Mouse (Mus musculus) embryo, embryonic 9.5 days (tissue): ENCODE results near the gene Cabp2.
"Not testable (repeated sequence)": the region's sequence is repeated elsewhere in the genome, so short reads cannot be mapped to it uniquely, and the experiment has no call there.

ENCODE experiments used
- DNase-seq: peaks from one replicate; pipeline ENCODE4 v3.0.0-alpha.2; 2017; ENCODE audit errors: extremely low spot score

Cabp2 gene

GRCm38 (mm10) chr19:4081394-4081793, at the start of gene Cabp2:
Gene Cabp2, plus strand, starts transcription at chr19:4081578.
- no peak for DNase-seq

DNA sequence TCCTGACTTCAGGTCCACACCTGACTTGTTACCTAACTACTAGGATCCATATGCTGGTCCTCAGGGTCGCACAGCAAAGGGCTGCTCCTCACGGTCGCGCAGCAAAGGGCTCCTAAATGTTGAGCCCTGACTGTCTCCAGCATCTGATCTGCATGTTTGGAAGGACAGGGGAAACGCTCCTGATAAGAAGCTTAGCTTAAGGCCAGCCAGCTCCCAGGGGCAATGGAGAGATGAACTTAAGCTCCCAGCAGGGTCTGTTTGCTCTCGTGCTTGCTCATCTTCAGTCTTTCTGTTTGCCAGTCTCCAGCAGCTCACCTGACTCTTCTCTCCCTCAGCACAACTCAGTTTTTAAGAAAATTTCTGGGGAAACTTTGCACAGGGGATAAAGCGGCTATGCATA, 48.7 kb upstream of the Cabp2 start:
- DNase-seq = no peak

DNA sequence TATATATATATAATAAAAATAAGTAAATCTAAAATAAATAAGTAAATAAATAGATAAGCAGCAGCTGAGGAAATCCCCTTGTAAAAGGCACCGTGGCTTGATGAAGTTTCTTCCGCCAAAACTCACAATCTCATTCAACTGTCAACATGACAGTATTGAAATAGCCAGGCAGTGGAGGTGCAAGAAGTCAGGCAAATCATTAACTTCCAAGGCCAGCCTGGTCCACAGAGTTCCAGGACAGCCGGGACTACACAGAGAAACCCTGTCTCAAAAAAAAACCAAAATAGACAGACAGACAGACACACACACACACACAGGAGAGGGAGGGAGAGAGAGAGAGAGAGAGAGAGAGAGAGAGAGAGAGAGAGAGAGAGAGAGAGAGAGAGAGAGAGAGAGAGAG, 48.1 kb upstream of the Cabp2 start:
- no peak for DNase-seq

GRCm38 (mm10) chr19:4033742-4034141, 47.6 kb upstream of the Cabp2 start:
- DNase-seq = no peak

DNA sequence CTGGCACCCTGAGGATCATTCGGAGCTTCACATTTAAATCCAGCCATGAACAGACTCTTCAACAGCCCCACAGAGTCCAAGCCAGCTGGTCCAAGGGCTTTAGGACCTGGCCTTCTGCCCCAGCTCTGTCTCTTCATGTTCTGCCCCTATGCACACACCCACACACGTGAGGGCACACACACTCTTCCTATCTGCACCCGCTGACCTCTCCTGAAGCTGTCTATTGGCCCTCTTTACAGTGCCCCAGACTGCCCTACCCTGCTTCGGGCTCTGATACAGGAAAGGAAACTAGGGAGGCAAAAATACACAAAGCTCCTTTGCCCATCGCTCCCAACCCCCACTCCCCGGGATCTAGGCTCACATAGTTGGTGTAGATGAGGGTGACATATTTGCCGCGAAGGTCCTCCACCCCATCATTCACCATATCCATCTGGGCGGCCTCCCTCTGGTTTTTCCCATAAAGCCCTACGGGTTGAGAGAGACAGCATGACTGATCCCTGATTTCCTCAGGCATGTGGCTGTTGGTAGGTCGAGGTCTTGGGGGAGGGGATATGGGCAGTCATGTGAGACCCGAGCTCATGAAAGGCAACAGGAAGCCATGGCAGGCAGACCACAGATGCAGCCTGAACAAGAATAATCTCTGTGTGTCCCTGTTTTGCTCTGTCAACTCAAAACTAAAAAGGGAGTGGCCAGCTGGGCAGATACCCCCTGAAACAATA, 44.9 kb upstream of the Cabp2 start:
- DNase-seq = no peak

GRCm38 (mm10) chr19:4037154-4037787, 44.1 kb upstream of the Cabp2 start:
- DNase-seq = not testable (repeated sequence)

DNA sequence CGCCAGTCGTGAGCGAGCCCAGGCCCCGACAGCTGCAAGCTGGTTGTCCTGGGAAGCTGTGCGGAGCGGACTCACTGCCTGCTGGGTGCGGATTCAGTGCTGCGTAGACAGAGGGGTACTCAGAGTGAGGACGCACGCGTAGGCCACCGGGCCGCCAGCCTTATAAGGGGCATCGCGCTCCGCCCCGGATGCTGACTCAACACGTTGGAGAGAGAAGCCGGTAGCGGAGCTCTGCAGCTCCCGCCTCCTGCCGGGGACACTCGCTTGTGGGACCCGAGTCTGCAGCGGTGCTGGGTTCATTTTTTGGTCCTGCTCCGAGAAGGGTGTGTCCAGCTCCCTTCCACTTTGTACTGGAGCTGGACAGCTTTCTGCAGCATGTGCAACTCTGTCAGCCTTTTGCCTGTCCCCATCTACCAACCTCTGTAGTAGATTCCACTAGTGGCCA, 43.6 kb upstream of the Cabp2 start, which contains the start of gene Gstp1:
Gstp1 (minus strand) TSS at position 198 of the 445 bp plus-strand sequence.
- peak; percentile 84 for DNase-seq

GRCm38 (mm10) chr19:4040941-4041340, 40.4 kb upstream of the Cabp2 start:
- not testable (repeated sequence) for DNase-seq

GRCm38 (mm10) chr19:4041500-4041899, 39.9 kb upstream of the Cabp2 start:
- not testable (repeated sequence) for DNase-seq

DNA sequence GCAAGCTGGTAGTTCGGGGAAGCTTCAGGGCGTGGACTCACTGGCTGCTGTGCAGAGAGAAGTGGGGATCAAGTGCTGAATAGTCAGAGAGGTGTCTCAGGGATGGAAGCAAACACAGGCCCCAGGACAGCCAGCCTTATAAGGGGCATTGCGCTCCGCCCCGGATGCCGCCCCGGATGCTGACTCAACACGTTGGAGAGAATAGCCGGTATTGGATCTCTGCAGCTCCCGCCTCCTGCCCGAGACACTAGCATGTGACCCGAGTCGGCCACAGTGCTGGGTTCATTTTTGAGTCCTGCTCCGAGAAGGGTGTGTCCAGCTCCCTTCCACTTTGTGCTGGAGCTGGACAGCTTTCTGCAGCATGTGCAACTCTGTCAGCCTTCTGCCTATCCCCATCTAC, 39.3 kb upstream of the Cabp2 start:
- no peak for DNase-seq

DNA sequence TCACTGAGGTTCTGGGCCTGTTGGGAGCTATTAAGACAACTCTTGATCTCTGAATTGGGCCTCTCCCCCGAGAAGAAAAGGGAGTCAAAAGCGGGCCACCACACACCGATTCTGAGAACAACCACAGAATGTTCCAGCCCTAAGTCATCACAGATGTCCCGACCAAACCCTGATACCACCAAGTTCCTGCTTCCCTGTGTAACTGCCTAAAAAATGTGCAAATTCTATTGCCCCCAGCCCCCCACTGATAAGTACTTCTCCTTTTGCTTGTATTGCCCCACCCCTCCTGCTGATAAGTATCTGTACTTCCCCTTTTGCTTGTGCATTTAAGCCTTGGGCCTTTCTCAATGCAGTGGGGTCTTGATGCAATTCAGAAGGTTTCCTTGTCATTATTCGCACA, 37.3 kb upstream of the Cabp2 start:
- DNase-seq = not testable (repeated sequence)

DNA sequence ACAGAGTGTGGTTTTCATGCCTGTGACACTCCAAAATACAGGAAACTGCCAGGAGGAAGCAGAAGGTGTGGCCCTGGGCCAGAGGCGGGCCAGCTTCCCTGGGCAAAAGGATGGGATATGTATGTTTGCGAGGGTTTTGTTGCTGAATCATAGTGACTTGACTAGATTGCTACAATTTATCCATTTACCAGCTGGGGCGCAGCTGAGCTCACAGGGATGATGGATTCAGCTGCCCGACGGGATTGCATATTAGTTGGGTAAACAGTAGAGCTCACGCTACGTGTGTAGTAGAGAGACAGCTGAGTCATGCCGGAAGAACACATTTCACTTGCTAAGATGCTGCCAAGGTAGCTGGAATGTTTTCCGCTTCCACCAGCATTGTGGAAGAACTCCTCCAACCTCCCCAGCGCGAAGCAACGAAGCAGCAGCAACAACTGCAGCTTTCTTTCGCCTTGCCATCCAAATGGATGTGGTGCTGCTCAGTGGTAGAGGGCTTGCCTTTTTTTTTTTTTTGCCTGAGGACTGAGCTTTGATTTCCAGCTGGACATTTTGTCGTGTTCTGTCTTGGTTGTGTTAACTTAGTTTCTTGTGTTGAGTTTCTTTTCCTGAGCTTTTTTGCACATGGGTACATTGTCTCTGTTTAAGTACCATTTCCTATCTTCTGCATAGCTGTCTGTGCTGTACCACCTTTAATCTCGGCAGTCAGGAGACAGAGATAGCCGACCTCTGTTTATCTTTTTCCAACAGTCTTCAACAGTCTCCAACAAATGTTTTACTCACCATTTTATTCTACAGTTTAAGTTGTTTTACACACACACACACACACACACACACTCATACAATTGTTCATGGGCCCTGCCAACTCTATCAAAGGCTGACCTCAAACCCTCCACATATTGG, 35.2 kb upstream of the Cabp2 start, which contains the start of gene Gstp2:
Gstp2 (minus strand) TSS at position 58 of the 900 bp plus-strand sequence.
- DNase-seq = no peak

DNA sequence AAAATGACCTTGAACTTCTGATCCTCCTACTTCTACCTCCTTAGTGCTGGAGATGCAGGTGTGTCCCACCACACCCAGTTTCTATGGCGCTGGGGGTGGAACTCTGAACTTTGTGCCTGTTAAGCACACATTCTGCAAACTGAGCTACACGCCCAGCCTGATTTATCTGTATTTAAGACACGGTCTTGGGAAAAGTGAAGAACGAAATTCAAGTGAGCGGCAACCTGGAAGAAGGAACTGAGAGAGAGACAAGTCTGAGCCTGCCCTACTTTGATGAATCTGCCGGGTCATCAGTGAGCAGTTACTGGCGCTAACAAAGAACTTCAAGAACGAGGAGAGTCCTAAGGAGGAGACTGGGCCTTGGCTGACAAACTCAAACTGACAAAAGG, 34.5 kb upstream of the Cabp2 start:
- no peak for DNase-seq

- peak; percentile 68 for DNase-seq
Observed at GRCm38 (mm10) chr19:4047859-4048258, 33.5 kb upstream of the Cabp2 start.

DNA sequence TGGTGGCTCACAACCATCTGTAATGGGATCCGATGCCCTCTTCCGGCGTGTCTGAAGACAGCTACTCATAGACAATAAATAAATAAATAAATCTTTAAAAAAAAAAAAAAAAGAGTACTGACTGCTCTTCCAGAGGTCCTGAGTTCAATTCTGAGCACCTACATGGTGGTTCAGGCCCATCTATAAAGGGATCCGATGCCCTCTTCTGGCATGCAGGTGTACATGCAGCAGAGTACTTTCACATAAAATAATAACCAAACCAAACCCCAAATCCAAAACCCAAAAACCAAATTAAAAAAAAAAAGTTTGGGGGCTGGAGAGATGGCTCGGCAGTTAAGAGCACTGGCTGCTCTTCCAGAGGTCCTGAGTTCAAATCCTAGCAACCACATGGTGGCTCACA, 32.3 kb upstream of the Cabp2 start:
- DNase-seq = not testable (repeated sequence)

DNA sequence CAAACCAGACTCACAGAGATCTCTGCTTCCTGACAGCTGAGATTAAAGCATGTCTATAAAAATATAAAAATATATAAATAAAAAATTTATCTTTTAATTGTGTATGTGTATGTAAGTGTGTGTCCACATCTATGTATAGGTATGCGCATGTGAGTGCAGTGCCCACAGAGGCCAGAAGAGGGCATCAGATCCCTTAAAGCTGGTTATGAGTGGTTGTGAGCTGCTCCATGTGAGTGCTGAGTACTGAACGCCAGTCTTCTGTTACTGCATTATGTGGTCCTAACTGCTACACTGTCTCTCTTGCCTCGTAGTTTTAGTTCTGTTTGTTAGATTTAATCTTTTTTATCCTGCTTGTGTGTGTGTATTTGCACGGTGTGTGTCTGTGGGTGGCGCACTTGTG, 30.4 kb upstream of the Cabp2 start:
- DNase-seq = no peak

DNA sequence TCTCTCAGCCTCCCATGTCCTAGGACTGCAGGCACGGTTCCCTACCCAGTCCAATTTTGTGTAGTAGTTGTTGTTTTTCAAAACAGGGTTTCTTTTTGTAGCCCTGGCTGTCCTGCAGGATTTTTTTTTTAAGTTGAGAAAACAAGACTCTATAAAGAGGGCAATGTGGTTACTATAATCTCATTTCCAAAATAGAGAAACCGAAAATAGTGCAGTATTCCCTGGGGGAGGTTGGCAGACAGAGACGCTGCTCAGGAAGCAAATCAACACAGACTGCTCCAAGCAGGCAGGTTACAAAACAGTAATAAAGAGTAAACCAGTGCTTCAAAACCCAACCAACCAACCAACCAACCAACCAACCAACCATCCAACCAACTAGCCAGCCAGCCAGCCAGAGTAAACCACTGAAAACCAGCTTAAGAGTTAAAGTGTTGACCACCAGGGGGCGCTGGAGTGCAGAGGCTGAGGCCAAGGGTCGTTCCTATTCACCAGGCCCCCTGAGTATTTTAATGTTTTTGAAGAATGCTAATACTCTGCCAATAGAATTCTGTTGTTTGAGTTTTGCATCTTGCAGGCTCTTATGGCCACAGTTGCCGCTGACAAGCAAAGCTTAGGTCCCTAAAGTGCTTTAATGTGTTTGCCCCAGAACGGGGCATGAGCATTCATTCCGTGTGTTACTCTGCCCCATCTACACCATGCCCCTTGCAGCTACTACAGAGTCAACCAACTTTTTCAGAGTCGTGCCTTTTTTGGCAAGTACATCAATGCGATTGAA, 29.4 kb upstream of the Cabp2 start:
- peak; percentile 54 for DNase-seq

- no peak for DNase-seq
Observed at GRCm38 (mm10) chr19:4052516-4053030, 28.8 kb upstream of the Cabp2 start.

DNA sequence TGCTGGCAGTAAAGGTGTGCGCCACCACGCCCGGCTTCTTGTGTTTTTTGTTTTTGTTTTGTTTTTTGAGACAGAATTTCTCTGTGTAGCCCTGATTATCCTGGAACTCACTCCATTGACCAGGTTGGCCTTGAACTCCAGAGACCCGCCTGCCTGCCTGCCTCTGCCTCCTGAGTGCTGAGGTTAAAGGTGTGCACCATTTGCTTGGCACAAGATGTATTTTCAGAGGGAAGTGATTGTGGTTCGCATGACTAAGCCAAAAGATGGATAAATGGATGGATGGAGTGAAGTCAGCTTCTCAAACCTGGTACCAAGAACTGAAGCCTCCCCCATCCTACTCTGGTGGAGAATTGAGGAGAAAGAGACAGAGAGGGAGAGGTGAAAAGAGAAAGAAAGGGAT, 26.8 kb upstream of the Cabp2 start:
- no peak for DNase-seq

DNA sequence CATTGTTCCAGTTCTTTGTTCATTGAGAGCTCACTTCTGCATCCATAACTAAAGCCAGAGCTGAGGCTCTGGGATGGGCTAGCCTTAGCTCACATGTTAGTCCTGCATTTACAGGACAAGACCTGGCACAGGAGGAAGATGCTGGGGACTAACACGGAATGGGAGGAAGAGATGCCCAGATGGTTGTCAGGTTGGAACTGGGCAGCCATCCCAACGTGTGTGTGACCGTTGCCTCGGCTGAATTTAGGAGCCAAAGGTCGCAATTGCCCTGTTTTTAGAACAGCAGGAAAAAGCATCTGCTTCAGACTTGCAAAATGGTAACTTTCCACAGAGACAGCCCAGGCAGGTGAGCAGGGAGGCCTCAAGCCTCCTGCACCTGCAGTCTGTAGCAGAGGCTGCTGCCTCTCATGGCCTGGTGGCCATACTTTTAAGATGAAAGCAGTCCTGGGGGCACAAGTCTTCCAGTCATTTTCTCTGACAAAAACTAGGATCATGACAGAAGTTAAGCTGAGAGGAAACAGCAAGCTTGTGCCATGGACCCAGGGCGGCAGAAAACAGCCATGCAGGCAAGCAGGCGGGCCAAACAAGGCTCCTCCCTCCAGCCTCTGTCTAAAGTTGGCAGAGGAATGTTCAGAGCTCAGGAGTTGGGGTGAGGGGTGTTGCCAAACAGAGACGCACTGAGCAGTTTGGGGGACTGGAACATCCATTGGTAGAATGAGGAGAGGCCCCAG, 26.0 kb upstream of the Cabp2 start:
- no peak for DNase-seq
